Mouse (Mus musculus) adrenal gland, postnatal 0 days (tissue): ENCODE data around the gene Cstf1. TPM values are rescaled to one million over a fixed set of nuclear protein-coding genes. Genes with fewer than 3 reads are reported as not detected.

Source experiments
- polyA plus RNA-seq: library from polyadenylated mRNA; unstranded; fragments of >200 nt; fragmentation: Nextera tagmentation; extraction: Ambion mirVana; gene quantifications from 2 replicates; pipeline ENCODE4 v1.2.1, GENCODE M21; 2015

The Cstf1 gene
- polyA plus RNA-seq, result 21.7 and 24.6 TPM in 2 replicates

DNA sequence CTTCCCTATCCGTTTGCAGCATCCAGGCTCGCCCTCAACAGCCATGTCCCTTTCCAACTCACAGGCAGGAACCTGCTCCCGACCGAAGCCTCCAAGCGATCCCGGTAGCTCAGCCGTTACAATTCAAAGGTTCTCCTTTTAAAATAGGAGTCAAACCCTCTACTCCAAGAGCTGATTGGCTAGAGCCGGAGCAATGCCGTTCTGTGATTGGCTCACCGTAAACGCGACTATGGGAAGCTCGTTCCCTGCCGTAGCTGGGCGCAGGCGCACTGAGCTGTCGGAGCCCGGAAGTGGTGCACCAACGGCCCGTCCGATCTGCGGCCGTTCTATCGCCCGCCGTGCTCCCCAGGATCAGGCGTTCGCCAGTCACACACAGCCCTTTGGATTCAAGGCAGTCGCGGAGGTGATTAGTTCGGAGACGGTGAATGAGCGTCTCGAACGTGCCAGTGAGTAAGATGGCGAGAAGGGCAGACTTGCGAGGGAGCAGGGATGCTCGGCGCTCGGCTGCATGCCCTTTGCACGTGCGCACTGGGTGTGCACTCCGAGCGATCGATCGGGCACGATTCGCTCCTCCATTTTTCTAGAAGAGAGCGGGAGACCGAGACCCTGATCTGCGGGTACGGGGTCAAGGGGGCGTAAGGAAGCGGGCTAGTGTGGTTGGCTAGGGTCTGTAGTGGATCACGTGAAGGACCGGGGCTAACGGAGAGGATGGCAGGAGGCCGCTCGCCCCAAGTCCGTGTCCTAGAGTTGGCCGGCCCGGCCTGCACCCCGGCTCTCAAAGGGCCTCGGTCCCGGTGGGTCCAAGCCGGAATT, at the start of gene Cstf1, which contains the start of gene Aurka:
Cstf1 (plus strand) TSS at position 271 of the 813 bp plus-strand sequence.
Aurka (minus strand) TSS at position 125 of the 813 bp plus-strand sequence.

DNA sequence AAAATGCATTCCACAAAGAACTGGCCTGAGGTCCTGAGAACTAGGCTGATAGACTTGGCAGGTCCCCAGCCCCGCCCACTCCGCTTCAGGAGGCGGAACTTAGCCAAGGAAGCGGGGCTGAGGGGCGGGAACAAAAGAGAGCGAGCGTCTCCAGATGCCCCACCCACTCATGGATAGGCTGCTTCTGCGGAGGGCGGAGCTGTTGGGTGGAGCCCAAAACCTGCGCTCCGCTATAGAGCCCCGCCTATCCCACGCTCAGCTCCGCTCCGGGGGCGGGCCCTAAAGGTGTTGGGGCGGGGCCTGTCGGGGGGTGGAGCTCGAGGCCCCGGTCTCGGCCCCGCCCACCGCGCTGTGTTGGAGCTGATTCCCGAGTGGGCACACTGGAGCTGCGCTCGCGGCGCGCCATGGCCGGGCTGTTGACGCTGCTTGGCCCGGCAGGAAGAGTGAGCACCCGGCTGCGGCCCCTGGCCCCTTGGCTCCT, 25.2 kb upstream of the Cstf1 start, which contains the start of gene Fam210b:
Fam210b (plus strand) TSS at position 308 of the 481 bp plus-strand sequence.

GRCm38 (mm10) chr2:172393391-172394051, 23.0 kb downstream of the Cstf1 start, which contains the start of gene Cass4:
Cass4 (plus strand) TSS chr2:172393794.

Other genes starting within 250 kb of the Cstf1 start
- gene Mc3r, start 122.2 kb upstream of the Cstf1 start, polyA plus RNA-seq, result not detected in 2 replicates
- 17.3 and 28.5 TPM in 2 replicates for gene Fam210b, start 25.1 kb upstream of the Cstf1 start, polyA plus RNA-seq
- 20.1 and 20.6 TPM in 2 replicates for gene Aurka, start 146 bp upstream of the Cstf1 start, polyA plus RNA-seq
- 0.13 and 0.23 TPM in 2 replicates for gene Cass4, start 23.1 kb downstream of the Cstf1 start, polyA plus RNA-seq
- 63.1 and 83.8 TPM in 2 replicates for gene Rtf2, start 69.9 kb downstream of the Cstf1 start, polyA plus RNA-seq
- 0.20 and 0.86 TPM in 2 replicates for gene Gcnt7, start 87.9 kb downstream of the Cstf1 start, polyA plus RNA-seq
- gene Fam209, start 101.8 kb downstream of the Cstf1 start, polyA plus RNA-seq, result 0.26 TPM in 1 of 2 replicates, not detected in the other
- gene Tfap2c, start 178.9 kb downstream of the Cstf1 start, polyA plus RNA-seq, result 0.08 and 0.10 TPM in 2 replicates